In genomic region chr12:86968468-86969219, GRCm38 (mm10) we compare ENCODE assay signal across 10 mouse cellular contexts. TPM values are rescaled to one million over a fixed set of nuclear protein-coding genes. Genes with fewer than 3 reads are reported as not detected.
DNase-seq lines count a peak whose midpoint lies in the region; ATAC-seq lines count a peak whose summit lies in the region.
"Had no signal": no experiment of that assay in that cellular context is flagged by ENCODE, and none has a peak within 500 bp of the region (broad histone marks: within the 10 kb centered on the region; RNA-seq: fewer than 3 reads in every experiment).

No protein-coding gene starts in this region.

- peak overlapping the region; percentile 58 for H3K27ac ChIP-seq in heart, embryonic 13.5 days (replicated peaks)
- H3K27ac ChIP-seq in kidney, embryonic 15.5 days, result no peak overlapping the region
- H3K27ac ChIP-seq: kidney, postnatal 0 days had no signal

- peaks cover 25% of the 10 kb centered on the region for H3K36me3 ChIP-seq in heart, embryonic 13.5 days
- H3K36me3 ChIP-seq in kidney, embryonic 15.5 days, result peaks cover 13% of the 10 kb centered on the region

- intact Hi-C loops in heart, postnatal 14 days (cut with DNase I), result no loop called here

- no peaks in the 10 kb centered on the region for H3K9me3 ChIP-seq in heart, embryonic 13.5 days
- no peaks in the 10 kb centered on the region for H3K9me3 ChIP-seq in kidney, embryonic 15.5 days (replicated peaks)

- peaks cover 38% of the 10 kb centered on the region for H3K4me1 ChIP-seq in heart, embryonic 13.5 days
- peaks cover 8% of the 10 kb centered on the region for H3K4me1 ChIP-seq in kidney, embryonic 15.5 days

- H3K9ac ChIP-seq in heart, embryonic 13.5 days, result peak overlapping the region; percentile 51
- H3K9ac ChIP-seq in kidney, embryonic 15.5 days, result no peak overlapping the region

- no peaks in the 10 kb centered on the region for H3K27me3 ChIP-seq in heart, embryonic 13.5 days (replicated peaks)
- H3K27me3 ChIP-seq in kidney, embryonic 15.5 days, result no peaks in the 10 kb centered on the region

- DNase-seq in heart, adult 18-20 months, result peak; percentile 68 to 70
- no peak for DNase-seq in heart, postnatal 14 days
- DNase-seq in lung, postnatal 14 days, result peak; percentile 29
- no peak for DNase-seq in urinary bladder, postnatal 25 days (ENCODE audit: low spot score)
- no peak for DNase-seq in thymus, postnatal 0 days (ENCODE audit: low spot score)

- peak; percentile 50 for ATAC-seq in common myeloid progenitor, adult 5-6 weeks (replicated peaks; ENCODE audit: low read depth, poor library complexity, severe bottlenecking)
- ATAC-seq in heart, embryonic 13.5 days (ENCODE audit: extremely low read depth, insufficient number of reproducible peaks, low FRiP score, low TSS enrichment), result no peak
- no peak for ATAC-seq in kidney, embryonic 15.5 days (replicated peaks; ENCODE audit: low FRiP score)

- no peak overlapping the region for H3K4me3 ChIP-seq in heart, embryonic 13.5 days
- no peak overlapping the region for H3K4me3 ChIP-seq in kidney, embryonic 15.5 days (replicated peaks)
- H3K4me3 ChIP-seq: myocyte had no signal

- peak overlapping the region; percentile 27 for H3K4me2 ChIP-seq in heart, embryonic 13.5 days
- H3K4me2 ChIP-seq in kidney, embryonic 15.5 days, result no peak overlapping the region

- 24% methylated on average over 13 of the region's 13 CpGs for WGBS in heart, embryonic 13.5 days
- WGBS in kidney, embryonic 15.5 days, result 62% methylated on average over 13 of the region's 13 CpGs

RNA-seq across cellular contexts. Expression of gene Zdhhc22, which starts 21.6 kb away (rescaled TPM):
- not detected for total RNA-seq in heart, adult 18-20 months (2021)
- total RNA-seq in heart, postnatal 14 days (2021), result not detected
- total RNA-seq in common myeloid progenitor, adult 5-6 weeks (2017), result not detected in 2 replicates
- polyA plus RNA-seq in heart, embryonic 13.5 days (2015; fragmentation: Nextera tagmentation; extraction: Ambion mirVana), result 0.04 and 0.09 TPM in 2 replicates
- 0.08 TPM in 1 of 2 replicates, not detected in the other for polyA plus RNA-seq in kidney, embryonic 15.5 days (2015; fragmentation: Nextera tagmentation; extraction: Ambion mirVana)
- 0.05 TPM in 2 replicates for polyA plus RNA-seq in thymus, postnatal 0 days (2015; fragmentation: Nextera tagmentation; extraction: Ambion mirVana)

RNA-seq across cellular contexts. Expression of gene Cipc, which starts 21.8 kb away (rescaled TPM):
- total RNA-seq in heart, adult 18-20 months (2021), result 10 to 100 TPM; 37.1 to 40.8 TPM
- 10 to 100 TPM; 44.2 to 45.6 TPM for total RNA-seq in heart, postnatal 14 days (2021)
- 23.8 and 33.9 TPM in 2 replicates for total RNA-seq in common myeloid progenitor, adult 5-6 weeks (2017)
- 18.4 and 21.3 TPM in 2 replicates for polyA plus RNA-seq in heart, embryonic 13.5 days (2015; fragmentation: Nextera tagmentation; extraction: Ambion mirVana)
- 20.9 and 22.7 TPM in 2 replicates for polyA plus RNA-seq in kidney, embryonic 15.5 days (2015; fragmentation: Nextera tagmentation; extraction: Ambion mirVana)
- polyA plus RNA-seq in thymus, postnatal 0 days (2015; fragmentation: Nextera tagmentation; extraction: Ambion mirVana), result 18.8 and 20.1 TPM in 2 replicates

RNA-seq across cellular contexts. Expression of gene Tmem63c, which starts 52.5 kb away (rescaled TPM):
- under 1 TPM; 0.08 to 0.12 TPM for total RNA-seq in heart, adult 18-20 months (2021)
- under 1 TPM in 1 of 2 experiments, not detected in 1; 0.07 TPM for total RNA-seq in heart, postnatal 14 days (2021)
- total RNA-seq in common myeloid progenitor, adult 5-6 weeks (2017), result not detected in 2 replicates
- polyA plus RNA-seq in heart, embryonic 13.5 days (2015; fragmentation: Nextera tagmentation; extraction: Ambion mirVana), result not detected in 2 replicates
- 0.06 and 0.10 TPM in 2 replicates for polyA plus RNA-seq in kidney, embryonic 15.5 days (2015; fragmentation: Nextera tagmentation; extraction: Ambion mirVana)
- 0.05 and 0.13 TPM in 2 replicates for polyA plus RNA-seq in thymus, postnatal 0 days (2015; fragmentation: Nextera tagmentation; extraction: Ambion mirVana)
- polyA plus RNA-seq: myocyte had no signal

Comparison
In these comparisons a context has a peak if more than half of its experiments do, and no peak if none do; other contexts are left out.
1. DNase-seq: peak in heart, adult 18-20 months (2 of 2) and lung, postnatal 14 days (single experiment); none in heart, postnatal 14 days (0 of 2), urinary bladder, postnatal 25 days (single experiment) and thymus, postnatal 0 days (single experiment).